Mouse (Mus musculus): ENCODE data around the gene Asna1. TPM values are rescaled to one million over a fixed set of nuclear protein-coding genes. Genes with fewer than 3 reads are reported as not detected.
A peak's percentile ranks its signal among the peaks of the same experiment; 100 is the strongest.

The Asna1 gene
- total RNA-seq, 1 experiment = 237 TPM

DNA sequence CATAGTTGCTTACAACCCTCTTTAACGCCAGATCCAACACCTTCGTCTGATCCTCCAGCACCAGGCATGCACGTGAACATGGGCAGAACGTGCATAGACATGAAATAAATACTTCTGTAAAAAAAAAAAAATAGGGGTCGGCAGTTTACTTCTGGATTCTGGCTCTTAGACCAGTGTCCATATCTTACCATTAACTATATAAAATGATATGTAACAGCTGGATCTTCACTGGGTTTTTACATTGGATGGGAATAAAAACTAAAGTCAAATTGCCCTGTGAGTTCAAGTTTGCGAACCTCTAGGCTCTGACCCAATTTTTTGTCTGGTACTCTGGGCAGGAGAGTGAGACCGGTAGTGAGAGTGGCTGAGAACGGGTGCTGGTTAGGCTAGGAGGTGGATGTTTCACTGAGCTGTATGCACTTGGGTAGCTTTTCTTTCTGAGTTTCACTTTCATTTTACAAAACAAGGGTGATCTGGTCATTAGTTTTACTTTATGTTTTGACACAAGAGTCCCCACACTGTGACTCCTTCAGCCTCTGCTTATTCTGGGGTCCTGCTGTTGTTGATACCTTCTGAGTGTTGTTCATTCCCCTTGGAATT is 50.4 kb downstream of the Asna1 start:
- Histone ChIP-seq H3K36me3 (ENCODE audit: control insufficient read depth, insufficient read depth, low read length, poor library complexity, severe bottlenecking) (peaks cover 15% of the 10 kb centered on the region), H3K9me3 (ENCODE audit: control insufficient read depth, insufficient read depth, low read depth, low read length) (no peaks in the 10 kb centered on the region)

DNA sequence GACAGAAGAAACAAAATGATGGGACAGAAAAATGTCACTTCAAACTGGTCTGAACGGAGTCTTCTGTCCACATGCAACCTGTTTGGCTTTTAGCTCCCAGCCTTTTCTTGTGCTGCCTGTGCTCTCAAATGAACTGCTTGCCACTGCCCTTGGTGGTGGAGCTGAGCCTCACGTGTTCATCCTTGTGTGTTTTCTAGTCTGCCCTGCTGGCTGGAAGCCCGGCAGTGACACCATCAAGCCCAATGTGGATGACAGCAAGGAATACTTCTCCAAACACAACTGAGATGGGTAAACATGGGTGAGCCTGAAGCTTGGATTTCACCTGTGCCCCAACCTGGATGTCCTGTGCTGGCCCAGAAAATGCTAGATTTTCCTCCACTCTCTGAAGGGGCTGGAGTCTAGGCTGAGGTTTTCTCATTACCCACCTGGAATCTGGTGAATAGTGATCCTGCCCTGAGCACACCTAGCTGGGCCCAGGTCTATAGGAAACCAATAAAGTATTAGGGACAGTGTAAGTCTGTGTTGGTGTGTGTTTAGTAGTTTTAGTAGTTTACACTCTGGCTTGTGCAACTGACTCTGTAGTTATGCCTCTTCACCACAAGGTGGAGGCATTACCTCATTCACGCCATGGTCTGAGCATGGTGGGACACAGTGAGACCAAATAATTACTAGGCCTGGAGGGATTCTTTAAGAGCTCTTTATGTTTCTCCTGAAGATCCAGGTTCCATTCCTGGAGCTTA is 51.1 kb downstream of the Asna1 start:
- H3K4me1 ChIP-seq (ENCODE audit: control insufficient read depth in 2 of 2, insufficient read depth in 2 of 2, low read length in 2 of 2, poor library complexity in 1 of 2) = peaks cover 3 to 4% of the 10 kb centered on the region in 2 experiments; a peak in 2 of 4 replicates

More for the DNA sequence above, 50.4 kb downstream of the Asna1 start:
- Histone ChIP-seq H3K4me3 (ENCODE audit: insufficient read depth in 1 of 2, low read depth in 1 of 2, low read length in 2 of 2, poor library complexity in 1 of 2, severe bottlenecking in 1 of 2) (no peak overlapping the region), H3K9ac (ENCODE audit: insufficient read depth, low read depth, low read length, poor library complexity, severe bottlenecking) (no peak overlapping the region), H3K27ac (ENCODE audit: insufficient read depth, low read depth, low read length, poor library complexity, severe bottlenecking) (no peak overlapping the region), H3K4me1 (ENCODE audit: control insufficient read depth in 2 of 2, insufficient read depth in 2 of 2, low read length in 2 of 2, poor library complexity in 1 of 2) (peaks cover 4 to 5% of the 10 kb centered on the region in 2 experiments; a peak in 2 of 4 replicates)
- no peak for DNase-seq (ENCODE audit: low read depth, low spot score)
- in situ Hi-C loops (cut with MboI; ENCODE audit: low sequenced_read_pairs in 2 of 2, unreplicated experiment in 2 of 2) = loop anchor here in 1 of 2 experiments (25.0 kb wide), 1 partner anchor 438 kb away; no protein-coding TSS in a partner anchor
- TF ChIP-seq CHD2 (IDR thresholded peaks at IDR 0.05; ENCODE audit: low read depth, low read length) (no peak), MAFK (IDR thresholded peaks at IDR 0.05; ENCODE audit: insufficient read depth, low read depth, low read length) (no peak), ZC3H11A (IDR thresholded peaks at IDR 0.05; ENCODE audit: borderline replicate concordance, low read depth, low read length) (no peak), ZNF384 (IDR thresholded peaks at IDR 0.05; ENCODE audit: low read depth, low read length) (no peak), HCFC1 (IDR thresholded peaks at IDR 0.05; ENCODE audit: borderline replicate concordance, insufficient read depth, low read length) (no peak)

DNA sequence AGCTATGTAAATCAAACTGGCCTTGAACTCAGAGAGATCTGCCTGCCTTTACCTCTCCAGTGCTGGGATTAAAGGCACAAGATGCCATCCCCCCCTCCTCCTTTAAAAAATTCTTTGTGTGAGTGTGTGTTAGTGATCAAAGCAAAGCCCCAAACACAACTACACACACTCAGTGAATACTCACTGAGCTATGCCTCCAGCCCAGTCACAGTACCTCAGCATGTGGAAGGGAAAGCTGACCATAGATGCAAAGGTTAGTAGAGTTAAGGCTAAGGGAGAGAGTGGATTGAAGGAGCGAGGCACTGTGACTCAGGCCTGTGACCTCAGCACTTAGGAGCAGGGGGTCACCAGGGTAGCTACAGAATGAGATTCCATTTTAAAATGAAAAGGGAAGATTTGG is 52.0 kb downstream of the Asna1 start:
- in situ Hi-C loops (cut with MboI; ENCODE audit: low sequenced_read_pairs in 2 of 2, unreplicated experiment in 2 of 2) = loop anchor here in 1 of 2 experiments (25.0 kb wide), 1 partner anchor 439 kb away; no protein-coding TSS in a partner anchor
- H3K9ac ChIP-seq (ENCODE audit: insufficient read depth, low read depth, low read length, poor library complexity, severe bottlenecking) = no peak overlapping the region
- peaks cover 15% of the 10 kb centered on the region for H3K36me3 ChIP-seq (ENCODE audit: control insufficient read depth, insufficient read depth, low read length, poor library complexity, severe bottlenecking)
- H3K27ac ChIP-seq (ENCODE audit: insufficient read depth, low read depth, low read length, poor library complexity, severe bottlenecking) = no peak overlapping the region
- H3K4me3 ChIP-seq (ENCODE audit: insufficient read depth in 1 of 2, low read depth in 1 of 2, low read length in 2 of 2, poor library complexity in 1 of 2, severe bottlenecking in 1 of 2) = no peak overlapping the region
- no peaks in the 10 kb centered on the region for H3K9me3 ChIP-seq (ENCODE audit: control insufficient read depth, insufficient read depth, low read depth, low read length)
- DNase-seq (ENCODE audit: low read depth, low spot score) = no peak
- peaks cover 4 to 7% of the 10 kb centered on the region in 2 experiments; a peak in 1 of 4 replicates for H3K4me1 ChIP-seq (ENCODE audit: control insufficient read depth in 2 of 2, insufficient read depth in 2 of 2, low read length in 2 of 2, poor library complexity in 1 of 2)
- TF ChIP-seq CHD2 (IDR thresholded peaks at IDR 0.05; ENCODE audit: low read depth, low read length) (no peak), MAFK (IDR thresholded peaks at IDR 0.05; ENCODE audit: insufficient read depth, low read depth, low read length) (no peak), HCFC1 (IDR thresholded peaks at IDR 0.05; ENCODE audit: borderline replicate concordance, insufficient read depth, low read length) (no peak), ZNF384 (IDR thresholded peaks at IDR 0.05; ENCODE audit: low read depth, low read length) (no peak), ZC3H11A (IDR thresholded peaks at IDR 0.05; ENCODE audit: borderline replicate concordance, low read depth, low read length) (no peak)

More for the DNA sequence above, 51.1 kb downstream of the Asna1 start:
- Histone ChIP-seq H3K9ac (ENCODE audit: insufficient read depth, low read depth, low read length, poor library complexity, severe bottlenecking) (no peak overlapping the region), H3K9me3 (ENCODE audit: control insufficient read depth, insufficient read depth, low read depth, low read length) (no peaks in the 10 kb centered on the region), H3K27ac (ENCODE audit: insufficient read depth, low read depth, low read length, poor library complexity, severe bottlenecking) (no peak overlapping the region), H3K36me3 (ENCODE audit: control insufficient read depth, insufficient read depth, low read length, poor library complexity, severe bottlenecking) (peaks cover 15% of the 10 kb centered on the region), H3K4me3 (ENCODE audit: insufficient read depth in 1 of 2, low read depth in 1 of 2, low read length in 2 of 2, poor library complexity in 1 of 2, severe bottlenecking in 1 of 2) (no peak overlapping the region)
- DNase-seq (ENCODE audit: low read depth, low spot score) = no peak
- TF ChIP-seq MAFK (IDR thresholded peaks at IDR 0.05; ENCODE audit: insufficient read depth, low read depth, low read length) = no peak
- peak; percentile 45; the same call in 1 of the 2 replicates for TF ChIP-seq ZC3H11A (IDR thresholded peaks at IDR 0.05; ENCODE audit: borderline replicate concordance, low read depth, low read length)
- in situ Hi-C loops (cut with MboI; ENCODE audit: low sequenced_read_pairs in 2 of 2, unreplicated experiment in 2 of 2) = loop anchor here in 1 of 2 experiments (25.0 kb wide), 1 partner anchor 438 kb away; no protein-coding TSS in a partner anchor

DNA sequence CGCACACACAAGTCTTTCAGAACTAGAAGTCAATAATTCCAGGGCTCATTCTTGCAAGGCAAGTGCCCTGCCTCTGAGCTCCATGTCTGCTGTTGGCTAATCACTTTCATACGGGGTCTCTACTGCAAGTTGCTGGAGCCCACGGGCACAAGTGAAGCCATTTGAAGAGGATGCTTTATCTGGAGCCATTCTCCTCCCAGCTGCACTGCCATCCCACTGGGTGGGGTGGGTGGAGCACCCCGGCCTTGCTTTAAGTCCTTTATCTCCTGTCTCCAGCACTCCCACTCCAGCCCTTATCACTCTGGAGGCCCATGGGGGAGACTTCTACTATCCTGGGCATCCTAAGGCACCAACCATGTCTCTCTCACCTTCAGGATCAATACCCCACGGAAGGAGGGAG is 54.2 kb downstream of the Asna1 start:
- Histone ChIP-seq H3K36me3 (ENCODE audit: control insufficient read depth, insufficient read depth, low read length, poor library complexity, severe bottlenecking) (peaks cover 15% of the 10 kb centered on the region), H3K9ac (ENCODE audit: insufficient read depth, low read depth, low read length, poor library complexity, severe bottlenecking) (no peak overlapping the region), H3K4me1 (ENCODE audit: control insufficient read depth in 2 of 2, insufficient read depth in 2 of 2, low read length in 2 of 2, poor library complexity in 1 of 2) (peaks cover 4 to 16% of the 10 kb centered on the region in 2 experiments; a peak in 3 of 4 replicates), H3K27ac (ENCODE audit: insufficient read depth, low read depth, low read length, poor library complexity, severe bottlenecking) (no peak overlapping the region), H3K4me3 (ENCODE audit: insufficient read depth in 1 of 2, low read depth in 1 of 2, low read length in 2 of 2, poor library complexity in 1 of 2, severe bottlenecking in 1 of 2) (peak overlapping the region in 1 of 2 experiments; percentile 96; a peak in 1 of 4 replicates), H3K9me3 (ENCODE audit: control insufficient read depth, insufficient read depth, low read depth, low read length) (no peaks in the 10 kb centered on the region)
- in situ Hi-C loops (cut with MboI; ENCODE audit: low sequenced_read_pairs in 2 of 2, unreplicated experiment in 2 of 2) = loop anchor here in 1 of 2 experiments (25.0 kb wide), 1 partner anchor 441 kb away; no protein-coding TSS in a partner anchor
- DNase-seq (ENCODE audit: low read depth, low spot score) = no peak
- TF ChIP-seq ZC3H11A (IDR thresholded peaks at IDR 0.05; ENCODE audit: borderline replicate concordance, low read depth, low read length) = no peak
